Mouse (Mus musculus): ENCODE results near the gene Mrps10. TPM values are rescaled to one million over a fixed set of nuclear protein-coding genes. Genes with fewer than 3 reads are reported as not detected.
"Not testable (repeated sequence)": the region's sequence is repeated elsewhere in the genome, so short reads cannot be mapped to it uniquely, and the experiment has no call there.

Gene Mrps10
- 85.2 and 86.5 TPM in 2 replicates for polyA plus RNA-seq (2016; fragmentation: Nextera tagmentation; extraction: Ambion mirVana)

DNA sequence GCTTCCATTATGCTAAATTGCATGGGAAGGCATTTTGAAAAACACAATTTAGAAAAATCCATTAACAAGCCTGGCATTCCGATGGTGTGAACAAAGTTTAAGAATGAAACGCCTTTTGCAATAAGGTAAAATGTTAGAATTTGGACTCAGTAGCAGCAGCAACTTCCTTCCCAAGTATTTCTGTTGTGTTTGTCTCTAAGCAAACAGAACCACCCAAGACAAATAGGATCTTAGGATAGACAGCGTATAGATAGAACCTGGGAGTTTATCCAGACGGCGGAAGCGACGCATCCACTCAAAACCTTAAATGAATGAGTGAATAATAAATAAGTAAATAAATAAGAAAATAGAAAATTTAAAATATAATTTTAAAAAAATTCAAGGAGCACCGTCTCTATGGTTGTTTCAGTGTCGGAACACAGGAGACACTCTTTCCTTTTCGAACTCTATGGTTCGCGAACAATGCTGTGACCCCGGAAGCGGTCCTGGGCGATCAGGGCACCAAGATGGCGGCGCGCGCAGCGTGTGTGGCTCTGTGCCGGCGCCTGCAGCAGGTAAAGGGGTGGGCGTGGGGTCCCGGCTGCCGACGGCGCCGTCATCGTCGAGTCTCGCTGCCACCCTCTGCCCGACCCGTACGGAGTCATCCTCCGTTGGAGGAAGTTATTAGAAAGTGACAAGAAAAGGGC is at the start of gene Mrps10:
TSS of gene Mrps10 (plus strand) at position 487 of the 686 bp plus-strand sequence.
- Histone ChIP-seq H3K4me1 (replicated peaks) (peaks cover 16% of the 10 kb centered on the region), H3K27me3 (ENCODE audit: insufficient read depth, poor library complexity, severe bottlenecking) (peaks cover 33% of the 10 kb centered on the region), H3K4me3 (peak within 1 kb of the TSS; percentile 75), H3K36me3 (peaks cover 15% of the 10 kb centered on the region), H3K27ac (peak within 1 kb of the TSS; percentile 88), H3K9me3 (no peaks in the 10 kb centered on the region)
- WGBS, result 4% methylated on average over 35 of the region's 35 CpGs
- DNase-seq (ENCODE audit: low spot score), result peak; percentile 90

GRCm38 (mm10) chr17:47318972-47319625 is 49.6 kb upstream of the Mrps10 start:
- 70% methylated on average over 20 of the region's 20 CpGs for WGBS
- no peaks in the 10 kb centered on the region for H3K9me3 ChIP-seq
- DNase-seq (ENCODE audit: low spot score), result no peak
- H3K4me3 ChIP-seq, result no peak overlapping the region
- H3K27me3 ChIP-seq (ENCODE audit: insufficient read depth, poor library complexity, severe bottlenecking), result no peaks in the 10 kb centered on the region
- H3K36me3 ChIP-seq, result peaks cover 70% of the 10 kb centered on the region
- 0 out of 2 replicates have a peak, but pooled peaks cover 8% of the 10 kb centered on the region for H3K4me1 ChIP-seq (replicated peaks)
- no peak overlapping the region for H3K27ac ChIP-seq

- Histone ChIP-seq H3K4me1 (replicated peaks) (0 out of 2 replicates have a peak, but pooled peaks cover 8% of the 10 kb centered on the region), H3K27me3 (ENCODE audit: insufficient read depth, poor library complexity, severe bottlenecking) (no peaks in the 10 kb centered on the region), H3K36me3 (peaks cover 67% of the 10 kb centered on the region), H3K27ac (no peak overlapping the region), H3K4me3 (no peak overlapping the region), H3K9me3 (no peaks in the 10 kb centered on the region)
- WGBS, result 95% methylated on average over 12 of the region's 12 CpGs
- DNase-seq (ENCODE audit: low spot score), result no peak
These were observed 48.9 kb upstream of the Mrps10 start for GRCm38 (mm10) chr17:47319761-47320160.

- Histone ChIP-seq H3K9me3 (no peaks in the 10 kb centered on the region), H3K4me3 (no peak overlapping the region), H3K4me1 (replicated peaks) (0 out of 2 replicates have a peak, but pooled peaks cover 8% of the 10 kb centered on the region), H3K36me3 (peaks cover 65% of the 10 kb centered on the region), H3K27me3 (ENCODE audit: insufficient read depth, poor library complexity, severe bottlenecking) (no peaks in the 10 kb centered on the region), H3K27ac (peak overlapping the region; percentile 40; the same call in 1 of the 2 replicates)
- no peak for DNase-seq (ENCODE audit: low spot score)
- WGBS, result 85% methylated on average over 22 of the region's 22 CpGs
These were observed 46.3 kb upstream of the Mrps10 start for GRCm38 (mm10) chr17:47322128-47322990.

- no peaks in the 10 kb centered on the region for H3K27me3 ChIP-seq (ENCODE audit: insufficient read depth, poor library complexity, severe bottlenecking)
- peaks cover 66% of the 10 kb centered on the region for H3K36me3 ChIP-seq
- H3K4me3 ChIP-seq, result no peak overlapping the region
- DNase-seq (ENCODE audit: low spot score), result no peak
- 94% methylated on average over 6 of the region's 6 CpGs for WGBS
- 0 out of 2 replicates have a peak, but pooled peaks cover 8% of the 10 kb centered on the region for H3K4me1 ChIP-seq (replicated peaks)
- no peak overlapping the region for H3K27ac ChIP-seq
- H3K9me3 ChIP-seq, result no peaks in the 10 kb centered on the region
These were observed 45.7 kb upstream of the Mrps10 start for GRCm38 (mm10) chr17:47322991-47323295.

GRCm38 (mm10) chr17:47327559-47327958 is 41.1 kb upstream of the Mrps10 start:
- 88% methylated on average over 12 of the region's 12 CpGs for WGBS

DNA sequence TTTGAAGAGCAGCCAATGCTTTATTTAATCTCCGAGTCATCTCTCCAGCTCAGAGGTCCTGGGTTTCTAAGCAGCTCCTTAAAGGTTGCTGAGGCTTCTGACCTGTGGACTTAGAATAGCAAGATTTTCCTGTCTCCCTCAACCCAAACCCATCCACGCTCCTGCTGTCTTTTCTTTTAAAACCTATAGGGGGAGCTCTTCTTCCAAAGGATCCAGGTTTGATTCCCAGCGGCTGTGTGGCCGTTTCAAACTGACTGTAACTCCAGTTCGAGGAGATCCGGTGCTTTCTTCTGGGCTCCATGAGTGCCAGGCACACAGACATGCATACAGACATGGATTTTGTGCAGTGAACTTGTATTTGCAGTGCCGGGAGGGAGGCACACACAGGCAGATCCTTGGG is 40.7 kb upstream of the Mrps10 start:
- DNase-seq (ENCODE audit: low spot score), result no peak
- no peaks in the 10 kb centered on the region; the same call in 1 of the 2 replicates for H3K27me3 ChIP-seq (ENCODE audit: insufficient read depth, poor library complexity, severe bottlenecking)
- WGBS, result 77% methylated on average over 7 of the region's 7 CpGs
- H3K36me3 ChIP-seq, result peaks cover 82% of the 10 kb centered on the region
- H3K4me1 ChIP-seq (replicated peaks), result no peaks in the 10 kb centered on the region
- H3K27ac ChIP-seq, result no peak overlapping the region
- H3K4me3 ChIP-seq, result no peak overlapping the region
- H3K9me3 ChIP-seq, result no peaks in the 10 kb centered on the region

More at GRCm38 (mm10) chr17:47327559-47327958, 41.1 kb upstream of the Mrps10 start:
- peaks cover 86% of the 10 kb centered on the region for H3K36me3 ChIP-seq
- H3K4me1 ChIP-seq (replicated peaks), result no peaks in the 10 kb centered on the region
- no peaks in the 10 kb centered on the region for H3K9me3 ChIP-seq
- no peak overlapping the region for H3K4me3 ChIP-seq
- H3K27ac ChIP-seq, result no peak overlapping the region
- no peaks in the 10 kb centered on the region; the same call in 1 of the 2 replicates for H3K27me3 ChIP-seq (ENCODE audit: insufficient read depth, poor library complexity, severe bottlenecking)
- no peak for DNase-seq (ENCODE audit: low spot score)

DNA sequence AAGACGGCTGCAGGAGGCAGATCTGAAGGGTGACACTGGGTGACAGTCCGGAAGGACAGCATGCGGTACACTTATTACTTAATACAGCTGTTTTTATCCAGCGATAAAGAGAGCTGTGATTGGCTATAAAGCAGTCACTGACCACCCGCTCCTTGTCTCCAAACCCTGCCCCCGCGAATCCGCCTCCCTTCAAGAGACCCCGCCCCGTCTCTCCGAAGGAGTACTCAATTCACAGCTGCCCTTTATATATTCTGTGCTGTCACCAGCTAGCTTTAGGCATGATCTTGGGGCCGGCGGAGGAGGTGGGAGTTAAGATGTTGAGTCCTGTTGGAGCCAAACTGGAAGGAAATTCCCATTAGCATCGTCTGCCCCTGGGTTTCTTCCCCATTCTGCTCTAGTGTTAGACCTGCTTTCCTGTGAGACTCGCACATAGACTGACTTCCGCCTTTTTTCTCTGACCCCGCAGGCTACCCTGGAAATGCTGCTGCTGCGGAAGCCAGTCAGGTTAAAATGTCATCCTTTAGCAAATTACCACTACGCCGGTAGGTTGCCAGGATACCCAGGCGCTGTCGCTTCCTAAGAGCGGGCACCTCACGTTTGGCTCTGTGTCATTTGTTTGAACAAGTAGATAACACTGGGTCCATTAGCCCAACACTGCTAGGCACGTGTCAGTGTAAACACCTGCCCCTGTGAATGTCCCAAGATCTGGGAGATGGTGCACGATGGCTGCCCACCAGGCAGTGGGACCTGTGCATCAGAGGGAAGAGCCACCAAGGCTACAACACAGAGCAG is 39.9 kb upstream of the Mrps10 start:
- peaks cover 74% of the 10 kb centered on the region for H3K36me3 ChIP-seq
- no peaks in the 10 kb centered on the region for H3K9me3 ChIP-seq
- no peak overlapping the region for H3K4me3 ChIP-seq
- DNase-seq (ENCODE audit: low spot score), result no peak
- 92% methylated on average over 26 of the region's 26 CpGs for WGBS
- no peaks in the 10 kb centered on the region; the same call in 1 of the 2 replicates for H3K27me3 ChIP-seq (ENCODE audit: insufficient read depth, poor library complexity, severe bottlenecking)
- no peak overlapping the region for H3K27ac ChIP-seq
- H3K4me1 ChIP-seq (replicated peaks), result no peaks in the 10 kb centered on the region

DNA sequence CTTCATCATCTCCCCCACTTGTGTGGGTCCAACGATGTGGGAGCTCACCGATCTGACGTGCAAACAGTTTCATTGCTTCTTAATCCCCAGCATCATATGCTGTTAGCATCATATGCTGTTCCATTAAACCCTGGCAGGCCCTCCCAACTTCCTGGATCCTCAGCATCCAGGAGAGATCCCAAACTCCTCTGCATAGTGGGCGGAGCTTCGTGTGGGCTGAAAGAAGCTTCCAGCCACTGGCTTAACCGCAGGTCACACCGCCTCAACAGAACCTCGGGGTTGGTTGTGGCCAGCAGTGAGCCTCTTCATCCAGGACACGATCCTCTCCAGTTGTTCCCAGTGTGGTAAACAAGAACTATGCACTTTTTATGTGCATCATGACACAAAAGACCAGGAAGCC is 38.1 kb upstream of the Mrps10 start:
- Histone ChIP-seq H3K4me3 (no peak overlapping the region), H3K9me3 (no peaks in the 10 kb centered on the region), H3K27ac (no peak overlapping the region), H3K36me3 (peaks cover 66% of the 10 kb centered on the region), H3K4me1 (replicated peaks) (no peaks in the 10 kb centered on the region), H3K27me3 (ENCODE audit: insufficient read depth, poor library complexity, severe bottlenecking) (peaks cover 4% of the 10 kb centered on the region; the same call in 1 of the 2 replicates)
- 91% methylated on average over 9 of the region's 9 CpGs for WGBS
- DNase-seq (ENCODE audit: low spot score), result no peak

GRCm38 (mm10) chr17:47332001-47332611 is 36.6 kb upstream of the Mrps10 start:
- Histone ChIP-seq H3K4me3 (no peak overlapping the region), H3K36me3 (peaks cover 54% of the 10 kb centered on the region), H3K27me3 (ENCODE audit: insufficient read depth, poor library complexity, severe bottlenecking) (peaks cover 5% of the 10 kb centered on the region; the same call in 1 of the 2 replicates), H3K27ac (no peak overlapping the region), H3K9me3 (no peaks in the 10 kb centered on the region), H3K4me1 (replicated peaks) (no peaks in the 10 kb centered on the region)
- no peak for DNase-seq (ENCODE audit: low spot score)
- WGBS, result 93% methylated on average over 12 of the region's 12 CpGs

DNA sequence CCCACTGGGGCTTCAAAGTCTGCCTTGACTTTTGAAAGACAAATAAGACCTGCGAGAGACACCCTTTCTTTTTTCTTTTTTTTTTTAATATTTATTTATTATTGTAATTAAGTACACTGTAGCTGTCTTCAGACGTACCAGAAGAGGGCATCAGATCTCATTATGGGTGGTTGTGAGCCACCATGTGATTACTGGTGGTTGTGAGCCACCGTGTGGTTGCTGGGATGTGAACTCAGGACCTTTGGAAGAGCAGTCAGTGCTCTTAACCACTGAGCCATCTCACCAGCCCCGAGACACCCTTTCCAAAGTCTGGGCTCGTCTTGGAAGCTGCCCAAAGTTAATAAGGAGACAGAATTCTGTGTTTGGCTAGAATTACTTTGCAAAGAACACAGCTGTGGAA is 36.0 kb upstream of the Mrps10 start:
- WGBS, result 72% methylated on average over 5 of the region's 5 CpGs
- not testable (repeated sequence) for H3K27me3 ChIP-seq (ENCODE audit: insufficient read depth, poor library complexity, severe bottlenecking); DNase-seq (ENCODE audit: low spot score); H3K27ac ChIP-seq; H3K4me1 ChIP-seq (replicated peaks); H3K9me3 ChIP-seq; H3K4me3 ChIP-seq
- peaks cover 50% of the 10 kb centered on the region for H3K36me3 ChIP-seq

GRCm38 (mm10) chr17:47333409-47333808 is 35.3 kb upstream of the Mrps10 start:
- WGBS, result 52% methylated on average over 2 of the region's 2 CpGs
- Histone ChIP-seq H3K4me1 (replicated peaks) (no peaks in the 10 kb centered on the region), H3K4me3 (no peak overlapping the region), H3K27ac (no peak overlapping the region), H3K9me3 (no peaks in the 10 kb centered on the region), H3K36me3 (peaks cover 50% of the 10 kb centered on the region), H3K27me3 (ENCODE audit: insufficient read depth, poor library complexity, severe bottlenecking) (peaks cover 5% of the 10 kb centered on the region; the same call in 1 of the 2 replicates)
- no peak for DNase-seq (ENCODE audit: low spot score)
